Mouse (Mus musculus) heart, postnatal 25 days (tissue): ENCODE measurements at regions not wholly inside any gene's neighbourhood (a gene's known extent, or its start where the extent isn't known, plus 50 kb on each side); places are given as distances from the start of the nearest gene placed in this dataset.

Experiments used
- DNase-seq: peaks from one replicate; pipeline ENCODE4 v3.0.0; 2022; ENCODE audit warnings: low spot score
- intact Hi-C: fragments of 180-260 bp; cut with DNase I; formaldehyde crosslinking; loops from one replicate; pipeline ENCODE4 v1.15.1; 2025

GRCm38 (mm10) chr3:75696117-75697077 is 51.6 kb upstream of the Gm29133 start:
- intact Hi-C loops = no loop called here
- peak; percentile 6 for DNase-seq
